Mouse (Mus musculus) embryonic facial prominence, embryonic 11.5 days (tissue): ENCODE measurements at regions not wholly inside any gene's neighbourhood (a gene's known extent, or its start where the extent isn't known, plus 50 kb on each side); places are given as distances from the start of the nearest gene placed in this dataset.

Experiments used
- ATAC-seq: fragments of 200-750 bp; cut with Nextera tagmentation; replicated peaks from 2 replicates; pipeline ENCODE4 v1.8.0; 2017; ENCODE audit warnings: low read depth; ENCODE audit not compliant: insufficient number of reproducible peaks, low FRiP score, low TSS enrichment
- DNase-seq: peaks from one replicate; pipeline ENCODE4 v3.0.0-alpha.2; 2015; ENCODE audit warnings: low spot score
- H3K27ac ChIP-seq: fragments of 300-500 bp; sonication (generic); replicated peaks from 2 replicates; pipeline ENCODE4 v1.5.1; 2014; ENCODE audit warnings: mild to moderate bottlenecking, low read depth, low read length, control low read depth
- H3K27me3 ChIP-seq: fragments of 300-500 bp; sonication (generic); 2 replicates; pipeline ENCODE4 v1.6.1; 2014; ENCODE audit warnings: mild to moderate bottlenecking, low read length, moderate library complexity, mixed read lengths; ENCODE audit not compliant: control insufficient read depth, insufficient read depth
- H3K36me3 ChIP-seq: fragments of 300-500 bp; sonication (generic); replicated peaks from 2 replicates; pipeline ENCODE4 v1.6.1; 2014; ENCODE audit warnings: low read depth, mild to moderate bottlenecking, low read length, moderate library complexity, mixed read lengths; ENCODE audit not compliant: control insufficient read depth, insufficient read depth
- H3K4me1 ChIP-seq: fragments of 300-500 bp; sonication (generic); 2 replicates; pipeline ENCODE4 v1.6.1; 2014; ENCODE audit warnings: low read length, mixed read lengths; ENCODE audit not compliant: control insufficient read depth, insufficient read depth
- H3K4me2 ChIP-seq: fragments of 300-500 bp; sonication (generic); 2 replicates; pipeline ENCODE4 v1.6.1; 2014; ENCODE audit warnings: low read depth, mild to moderate bottlenecking, control low read depth, low read length, moderate library complexity
- H3K4me3 ChIP-seq: fragments of 300-500 bp; sonication (generic); 2 replicates; pipeline ENCODE4 v1.5.1; 2014; ENCODE audit warnings: low read depth, low read length, control low read depth
- H3K9ac ChIP-seq: fragments of 300-500 bp; sonication (generic); replicated peaks from 2 replicates; pipeline ENCODE4 v1.6.1; 2014; ENCODE audit warnings: mild to moderate bottlenecking, control low read depth, low read length
- H3K9me3 ChIP-seq: fragments of 300-500 bp; sonication (generic); replicated peaks from 2 replicates; pipeline ENCODE4 v1.6.1; 2016; ENCODE audit warnings: mild to moderate bottlenecking, low read length, inconsistent platforms, mixed read lengths; ENCODE audit not compliant: control insufficient read depth
- WGBS: fragments of 180-500 bp; shearing (Covaris S2); extraction: QIAGEN DNeasy Blood & Tissue Kit; methylation state at CpG from one replicate; pipeline ENCODE4 v1.1.7; 2014; 5-methylcytosine and 5-hydroxymethylcytosine counted together

GRCm38 (mm10) chr13:44657905-44658414 is 71.3 kb upstream of the Jarid2 start:
- no peaks in the 10 kb centered on the region for H3K36me3 ChIP-seq
- no peak overlapping the region for H3K27ac ChIP-seq
- H3K9ac ChIP-seq = no peak overlapping the region
- no peaks in the 10 kb centered on the region for H3K4me1 ChIP-seq
- DNase-seq (no peak), ATAC-seq (no peak)
- H3K27me3 ChIP-seq = no peaks in the 10 kb centered on the region
- 64% methylated on average over 10 of the region's 10 CpGs for WGBS
- no peak overlapping the region for H3K4me2 ChIP-seq
- H3K4me3 ChIP-seq = no peak overlapping the region
- no peaks in the 10 kb centered on the region for H3K9me3 ChIP-seq

- H3K36me3 ChIP-seq = no peaks in the 10 kb centered on the region
- no peak overlapping the region for H3K9ac ChIP-seq
- 55% methylated on average over 6 of the region's 6 CpGs for WGBS
- H3K4me1 ChIP-seq = no peaks in the 10 kb centered on the region
- no peak for ATAC-seq
- no peak for DNase-seq
- H3K4me2 ChIP-seq = no peak overlapping the region
- no peak overlapping the region for H3K27ac ChIP-seq
- no peaks in the 10 kb centered on the region for H3K9me3 ChIP-seq
- H3K4me3 ChIP-seq = no peak overlapping the region
- no peaks in the 10 kb centered on the region for H3K27me3 ChIP-seq
These were observed 69.4 kb upstream of the Jarid2 start for GRCm38 (mm10) chr13:44659861-44660260.

DNA sequence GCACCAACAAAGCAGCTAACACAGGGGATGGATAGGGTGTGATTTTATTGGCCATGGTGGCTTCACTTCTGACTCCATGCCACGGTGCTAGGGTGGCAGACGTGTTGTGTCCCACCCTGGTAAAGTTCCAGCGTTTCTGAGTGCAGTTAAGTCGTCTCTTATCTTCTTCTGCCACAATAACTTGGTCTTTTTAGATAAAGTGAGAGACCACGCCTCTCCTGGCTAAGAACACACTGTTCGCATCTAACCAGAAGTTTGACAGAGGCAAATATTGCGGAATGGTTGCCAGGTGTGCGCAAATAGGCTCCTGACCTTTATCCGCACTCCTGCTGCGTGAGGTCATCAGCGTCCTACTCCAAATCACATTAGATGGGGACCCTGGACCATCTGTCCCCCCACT is 66.2 kb upstream of the Jarid2 start:
- H3K9ac ChIP-seq = no peak overlapping the region
- H3K4me2 ChIP-seq = no peak overlapping the region
- H3K4me3 ChIP-seq = no peak overlapping the region
- no peak for DNase-seq
- WGBS = 77% methylated on average over 11 of the region's 11 CpGs
- H3K36me3 ChIP-seq = no peaks in the 10 kb centered on the region
- no peaks in the 10 kb centered on the region for H3K27me3 ChIP-seq
- no peak for ATAC-seq
- no peaks in the 10 kb centered on the region for H3K4me1 ChIP-seq
- no peaks in the 10 kb centered on the region for H3K9me3 ChIP-seq
- no peak overlapping the region for H3K27ac ChIP-seq

DNA sequence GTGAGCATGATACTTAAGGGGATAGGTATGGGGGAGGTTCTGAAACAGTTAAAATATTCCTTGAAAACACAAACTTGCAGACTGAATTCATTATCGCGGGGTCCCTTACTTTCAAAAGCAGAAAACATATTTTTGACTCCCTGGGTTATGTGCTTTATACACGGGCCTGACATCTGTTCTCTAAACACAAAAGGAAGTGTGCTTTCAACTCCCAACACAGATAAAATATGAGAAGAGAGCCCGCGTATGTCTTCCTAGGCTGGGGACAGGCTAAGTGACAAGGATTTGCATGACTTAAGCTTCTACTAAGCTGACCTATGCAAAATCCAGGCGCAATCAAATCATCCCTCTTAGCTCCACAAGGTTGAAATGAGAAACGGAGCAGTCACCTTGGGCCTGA is 65.5 kb upstream of the Jarid2 start:
- H3K4me2 ChIP-seq = no peak overlapping the region
- H3K36me3 ChIP-seq = no peaks in the 10 kb centered on the region
- H3K27me3 ChIP-seq = no peaks in the 10 kb centered on the region
- ATAC-seq (no peak), DNase-seq (no peak)
- no peak overlapping the region for H3K4me3 ChIP-seq
- no peaks in the 10 kb centered on the region for H3K9me3 ChIP-seq
- H3K27ac ChIP-seq = no peak overlapping the region
- WGBS = 67% methylated on average over 7 of the region's 7 CpGs
- H3K4me1 ChIP-seq = no peaks in the 10 kb centered on the region
- H3K9ac ChIP-seq = no peak overlapping the region

- H3K4me3 ChIP-seq = no peak overlapping the region
- H3K27ac ChIP-seq = no peak overlapping the region
- no peaks in the 10 kb centered on the region for H3K4me1 ChIP-seq
- H3K4me2 ChIP-seq = no peak overlapping the region
- ATAC-seq (no peak), DNase-seq (no peak)
- H3K9ac ChIP-seq = no peak overlapping the region
- 83% methylated on average over 6 of the region's 6 CpGs for WGBS
- no peaks in the 10 kb centered on the region for H3K27me3 ChIP-seq
- H3K9me3 ChIP-seq = no peaks in the 10 kb centered on the region
- no peaks in the 10 kb centered on the region for H3K36me3 ChIP-seq
These were observed 59.5 kb upstream of the Jarid2 start for GRCm38 (mm10) chr13:44669761-44670160.

DNA sequence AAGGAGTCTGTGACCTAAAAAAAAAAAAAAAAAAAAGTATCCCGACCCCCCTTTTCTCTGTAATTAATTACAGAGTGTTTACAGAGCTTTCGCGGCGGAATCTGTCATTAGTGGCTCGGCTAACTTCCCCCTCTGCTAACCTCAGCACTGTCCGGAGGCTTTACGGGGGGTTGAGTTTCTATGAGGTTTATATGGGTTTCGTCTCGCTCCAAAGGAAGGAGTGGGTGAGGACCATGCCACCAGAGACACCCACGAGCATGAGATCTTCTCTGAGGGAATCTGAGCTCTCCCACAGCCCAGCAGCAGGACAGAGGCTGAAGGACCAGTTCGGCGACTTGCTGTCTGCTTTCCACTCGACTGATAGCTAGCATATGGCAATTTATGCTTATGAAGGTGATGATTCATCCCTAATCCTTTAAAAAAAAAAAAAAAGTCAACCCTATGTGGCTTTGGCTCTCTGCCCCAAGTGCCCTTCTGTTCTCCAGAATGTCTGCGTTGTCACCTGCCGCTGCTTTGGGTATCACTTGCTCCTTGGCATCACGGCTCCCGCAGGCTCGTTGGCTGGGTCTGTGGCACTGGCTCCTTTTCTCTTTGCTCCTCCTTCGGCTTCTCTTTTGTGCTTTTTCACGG is 55.8 kb upstream of the Jarid2 start:
- peak; percentile 35 for DNase-seq
- 16% methylated on average over 20 of the region's 20 CpGs for WGBS

DNA sequence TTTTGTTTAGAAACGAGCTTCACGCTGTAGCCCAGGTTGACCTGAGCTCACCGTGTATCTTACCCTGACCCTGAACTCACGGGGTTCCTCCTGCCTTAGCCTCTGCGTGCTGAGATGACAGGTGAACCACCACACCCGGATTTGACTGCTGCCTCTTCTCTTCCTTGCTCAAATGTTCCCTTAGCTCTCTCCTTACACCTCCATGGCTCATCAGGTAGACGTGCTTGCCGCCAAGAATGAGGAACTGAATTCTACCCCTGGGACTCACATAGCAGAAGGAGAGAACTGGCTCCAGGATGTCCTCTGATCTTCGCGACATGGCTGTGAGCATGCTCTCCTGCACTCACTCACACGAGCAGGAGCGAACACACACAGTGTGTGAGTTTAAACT is 55.3 kb upstream of the Jarid2 start:
- Histone ChIP-seq H3K9ac (no peak overlapping the region), H3K27me3 (no peaks in the 10 kb centered on the region), H3K27ac (no peak overlapping the region), H3K4me2 (no peak overlapping the region; the same call in 1 of the 2 replicates), H3K4me1 (no peaks in the 10 kb centered on the region), H3K4me3 (no peak overlapping the region), H3K9me3 (no peaks in the 10 kb centered on the region), H3K36me3 (no peaks in the 10 kb centered on the region)
- ATAC-seq (no peak), DNase-seq (no peak)
- 23% methylated on average over 12 of the region's 12 CpGs for WGBS

More for the DNA sequence above, 55.8 kb upstream of the Jarid2 start:
- ATAC-seq = no peak
- Histone ChIP-seq H3K4me2 (peak overlapping the region; percentile 35), H3K27me3 (no peaks in the 10 kb centered on the region), H3K9ac (no peak overlapping the region), H3K27ac (no peak overlapping the region), H3K36me3 (no peaks in the 10 kb centered on the region), H3K4me1 (no peaks in the 10 kb centered on the region), H3K4me3 (no peak overlapping the region), H3K9me3 (no peaks in the 10 kb centered on the region)

- 74% methylated on average over 8 of the region's 8 CpGs for WGBS
- Histone ChIP-seq H3K4me2 (no peak overlapping the region), H3K4me3 (no peak overlapping the region), H3K4me1 (no peaks in the 10 kb centered on the region), H3K36me3 (no peaks in the 10 kb centered on the region), H3K9ac (no peak overlapping the region), H3K9me3 (no peaks in the 10 kb centered on the region), H3K27ac (no peak overlapping the region), H3K27me3 (no peaks in the 10 kb centered on the region)
- DNase-seq = no peak
- ATAC-seq = no peak
These were observed 54.2 kb upstream of the Jarid2 start for GRCm38 (mm10) chr13:44674926-44675650.
